Mouse (Mus musculus) cortical plate, adult 2 months (tissue): ENCODE results near the gene Snx4.

Experiments used
- CTCF ChIP-seq: fragments of 200-500 bp; IDR thresholded peaks from 2 replicates; pipeline ENCODE4 v1.5.1; 2011; ENCODE audit warnings: mild to moderate bottlenecking, control low read depth, low read length; ENCODE audit not compliant: insufficient read depth; ENCODE audit errors: extremely low read depth
- POLR2A ChIP-seq: fragments of 200-500 bp; IDR thresholded peaks from 2 replicates; pipeline ENCODE4 v1.6.1; 2011; ENCODE audit warnings: mild to moderate bottlenecking, low read length, control low read depth; ENCODE audit not compliant: insufficient read depth; ENCODE audit errors: extremely low read depth

GRCm38 (mm10) chr16:33337681-33338080, 86.4 kb downstream of the Snx4 start:
- TF ChIP-seq CTCF = no peak
- TF ChIP-seq POLR2A = no peak
